Mouse (Mus musculus) ES-E14 (cell line): Measurements from ENCODE around the gene Bpifb1. TPM values are rescaled to one million over a fixed set of nuclear protein-coding genes. Genes with fewer than 3 reads are reported as not detected.

Experiments
- DNase-seq: peaks from one replicate; pipeline ENCODE4 v3.0.0-alpha.2; 2013; ENCODE audit warnings: low read depth, low spot score
- H3K27ac ChIP-seq: 2 replicates; pipeline ENCODE4 v1.5.1; 2012; ENCODE audit warnings: low read depth, mild to moderate bottlenecking, low read length, moderate library complexity, mixed read lengths; ENCODE audit not compliant: poor library complexity, insufficient read depth, severe bottlenecking
- H3K36me3 ChIP-seq: 2 replicates; pipeline ENCODE4 v1.6.1; 2012; ENCODE audit warnings: mild to moderate bottlenecking, low read length, moderate library complexity, mixed read lengths; ENCODE audit not compliant: control insufficient read depth, poor library complexity, insufficient read depth, severe bottlenecking
- H3K4me1 ChIP-seq, 2 experiments: fragments of 150-350 bp in 1 of 2; sonication (generic) in 1 of 2; 2 replicates each; pipeline ENCODE4 v1.6.1; 2012; ENCODE audit warnings: low read length in 2 of 2, mild to moderate bottlenecking in 1 of 2, mixed read lengths in 1 of 2; ENCODE audit not compliant: control insufficient read depth in 2 of 2, insufficient read depth in 2 of 2, poor library complexity in 1 of 2
- H3K4me3 ChIP-seq, 2 experiments: fragments of 150-350 bp in 1 of 2; sonication (generic) in 1 of 2; 2 replicates each; pipeline ENCODE4 v1.5.1; 2012; ENCODE audit warnings: low read length in 2 of 2, low read depth in 1 of 2, mild to moderate bottlenecking in 1 of 2, mixed read lengths in 1 of 2; ENCODE audit not compliant: insufficient read depth in 1 of 2, poor library complexity in 1 of 2, severe bottlenecking in 1 of 2
- H3K9ac ChIP-seq: 2 replicates; pipeline ENCODE4 v1.6.1; 2012; ENCODE audit warnings: low read depth, mild to moderate bottlenecking, low read length, mixed read lengths; ENCODE audit not compliant: poor library complexity, insufficient read depth, severe bottlenecking
- H3K9me3 ChIP-seq: fragments of 150-350 bp; sonication (generic); 2 replicates; pipeline ENCODE4 v1.6.1; 2012; ENCODE audit warnings: low read depth, mild to moderate bottlenecking, low read length; ENCODE audit not compliant: control insufficient read depth, insufficient read depth
- CHD2 ChIP-seq: IDR thresholded peaks from 2 replicates; pipeline ENCODE4 v1.6.1; 2014; ENCODE audit warnings: mild to moderate bottlenecking, low read depth, low read length, inconsistent platforms
- HCFC1 ChIP-seq: IDR thresholded peaks from 2 replicates; pipeline ENCODE4 v1.6.1; 2012; ENCODE audit warnings: low read length, inconsistent platforms, borderline replicate concordance; ENCODE audit not compliant: insufficient read depth
- MAFK ChIP-seq: IDR thresholded peaks from 2 replicates; pipeline ENCODE4 v1.6.1; 2014; ENCODE audit warnings: mild to moderate bottlenecking, low read depth, low read length, inconsistent platforms; ENCODE audit not compliant: insufficient read depth
- ZC3H11A ChIP-seq: IDR thresholded peaks from 2 replicates; pipeline ENCODE4 v1.6.1; 2012; ENCODE audit warnings: low read depth, mild to moderate bottlenecking, inconsistent platforms, low read length, borderline replicate concordance
- ZNF384 ChIP-seq: IDR thresholded peaks from 2 replicates; pipeline ENCODE4 v1.6.1; 2012; ENCODE audit warnings: low read depth, low read length, inconsistent platforms
- in situ Hi-C, 2 experiments: fragments of 600-800 bp; cut with MboI; formaldehyde crosslinking; loops; one replicate each; pipeline ENCODE4 v1.15.1; 2025; ENCODE audit warnings: low sequenced_read_pairs in 2 of 2, inconsistent platforms in 1 of 2; ENCODE audit not compliant: unreplicated experiment in 2 of 2
- total RNA-seq: library from RNA; depleted of rRNA; stranded (reverse); fragments of 300-350 nt; gene quantifications from 2 replicates; pipeline ENCODE4 v1.2.3, GENCODE M21; 2012

The Bpifb1 gene
- total RNA-seq, 1 experiment, result 0.18 TPM

GRCm38 (mm10) chr2:154187468-154187867, 3.1 kb upstream of the Bpifb1 start:
- Histone ChIP-seq H3K36me3 (no peaks in the 10 kb centered on the region), H3K9me3 (no peaks in the 10 kb centered on the region), H3K4me1 (0 out of 4 replicates have a peak, but pooled peaks cover 0 to 4% of the 10 kb centered on the region in 2 experiments), H3K9ac (no peak overlapping the region), H3K4me3 (no peak overlapping the region), H3K27ac (no peak overlapping the region)
- in situ Hi-C loops, result no loop called here
- TF ChIP-seq MAFK, result no peak
- 0 out of 2 replicates have a peak, but pooled peaks have one; percentile 15 for TF ChIP-seq ZC3H11A
- DNase-seq, result peak; percentile 39

GRCm38 (mm10) chr2:154189877-154190434, 662 bp upstream of the Bpifb1 start:
- no peak overlapping the region for H3K4me3 ChIP-seq
- H3K4me1 ChIP-seq, result no peaks in the 10 kb centered on the region
- no peaks in the 10 kb centered on the region for H3K9me3 ChIP-seq
- H3K9ac ChIP-seq, result no peak overlapping the region
- H3K27ac ChIP-seq, result no peak overlapping the region
- no peak for DNase-seq
- no peaks in the 10 kb centered on the region for H3K36me3 ChIP-seq
- in situ Hi-C loops, result no loop called here
- TF ChIP-seq ZC3H11A (no peak), ZNF384 (no peak), HCFC1 (no peak), CHD2 (no peak), MAFK (no peak)

- Histone ChIP-seq H3K9ac (no peak overlapping the region), H3K4me1 (no peaks in the 10 kb centered on the region), H3K27ac (no peak overlapping the region), H3K9me3 (no peaks in the 10 kb centered on the region), H3K4me3 (no peak overlapping the region), H3K36me3 (no peaks in the 10 kb centered on the region)
- in situ Hi-C loops, result no loop called here
- no peak for DNase-seq
- TF ChIP-seq CHD2, result no peak
- no peak for TF ChIP-seq MAFK
- TF ChIP-seq ZC3H11A, result no peak
- no peak for TF ChIP-seq HCFC1
- TF ChIP-seq ZNF384, result no peak
Observed at GRCm38 (mm10) chr2:154192141-154192540, 1.5 kb downstream of the Bpifb1 start.

GRCm38 (mm10) chr2:154193071-154193470, 2.5 kb downstream of the Bpifb1 start:
- DNase-seq, result no peak
- Histone ChIP-seq H3K9ac (no peak overlapping the region), H3K9me3 (no peaks in the 10 kb centered on the region), H3K4me3 (no peak overlapping the region), H3K4me1 (no peaks in the 10 kb centered on the region), H3K36me3 (no peaks in the 10 kb centered on the region), H3K27ac (no peak overlapping the region)
- TF ChIP-seq CHD2 (no peak), HCFC1 (no peak), ZC3H11A (no peak), MAFK (no peak), ZNF384 (no peak)
- in situ Hi-C loops, result no loop called here

GRCm38 (mm10) chr2:154193994-154194504, 3.4 kb downstream of the Bpifb1 start:
- Histone ChIP-seq H3K9me3 (no peaks in the 10 kb centered on the region), H3K4me1 (no peaks in the 10 kb centered on the region), H3K4me3 (no peak overlapping the region), H3K36me3 (no peaks in the 10 kb centered on the region), H3K27ac (no peak overlapping the region), H3K9ac (no peak overlapping the region)
- DNase-seq, result no peak
- TF ChIP-seq ZC3H11A, result no peak
- TF ChIP-seq ZNF384, result no peak
- TF ChIP-seq CHD2, result no peak
- TF ChIP-seq MAFK, result no peak
- no peak for TF ChIP-seq HCFC1
- in situ Hi-C loops, result no loop called here
